Mouse (Mus musculus): ENCODE data around the gene 6330403K07Rik. TPM values are rescaled to one million over a fixed set of nuclear protein-coding genes. Genes with fewer than 3 reads are reported as not detected.

The 6330403K07Rik gene
- polyA plus RNA-seq, 1 experiment from 2014 or later: 399 TPM

GRCm38 (mm10) chr11:71017051-71017450 is 16.3 kb downstream of the 6330403K07Rik start:
- Histone ChIP-seq H3K4me1 (peaks cover 29% of the 10 kb centered on the region), H3K9me3 (no peaks in the 10 kb centered on the region), H3K27me3 (replicated peaks) (no peaks in the 10 kb centered on the region), H3K27ac (no peak overlapping the region), H3K36me3 (peaks cover 17% of the 10 kb centered on the region), H3K9ac (no peak overlapping the region), H3K4me2 (replicated peaks) (no peak overlapping the region), H3K4me3 (no peak overlapping the region)
- WGBS: 100% methylated on average over 1 of the region's 1 CpGs
- no peak for ATAC-seq (ENCODE audit: low FRiP score, low read depth)

GRCm38 (mm10) chr11:71012743-71013142 is 20.6 kb downstream of the 6330403K07Rik start:
- WGBS: 96% methylated on average over 7 of the region's 7 CpGs
- H3K9me3 ChIP-seq: no peaks in the 10 kb centered on the region
- peaks cover 49% of the 10 kb centered on the region for H3K36me3 ChIP-seq

GRCm38 (mm10) chr11:71008321-71008720 is 25.0 kb downstream of the 6330403K07Rik start:
- peaks cover 43% of the 10 kb centered on the region for H3K36me3 ChIP-seq
- no peak overlapping the region for H3K9ac ChIP-seq
- no peak for ATAC-seq (ENCODE audit: low FRiP score, low read depth)
- no peaks in the 10 kb centered on the region for H3K9me3 ChIP-seq
- H3K4me1 ChIP-seq: peaks cover 2% of the 10 kb centered on the region
- no peaks in the 10 kb centered on the region for H3K27me3 ChIP-seq (replicated peaks)
- WGBS: 96% methylated on average over 3 of the region's 3 CpGs
- no peak overlapping the region for H3K4me3 ChIP-seq
- H3K27ac ChIP-seq: no peak overlapping the region
- no peak overlapping the region for H3K4me2 ChIP-seq (replicated peaks)

More at GRCm38 (mm10) chr11:71012743-71013142, 20.6 kb downstream of the 6330403K07Rik start:
- Histone ChIP-seq H3K9ac (no peak overlapping the region), H3K4me3 (no peak overlapping the region), H3K4me1 (peaks cover 10% of the 10 kb centered on the region), H3K27ac (no peak overlapping the region), H3K4me2 (replicated peaks) (no peak overlapping the region), H3K27me3 (replicated peaks) (no peaks in the 10 kb centered on the region)
- no peak for ATAC-seq (ENCODE audit: low FRiP score, low read depth)

- no peak overlapping the region for H3K4me3 ChIP-seq
- no peak overlapping the region for H3K4me2 ChIP-seq (replicated peaks)
- no peak for ATAC-seq (ENCODE audit: low FRiP score, low read depth)
- 90% methylated on average over 7 of the region's 7 CpGs for WGBS
- H3K9me3 ChIP-seq: no peaks in the 10 kb centered on the region
- no peaks in the 10 kb centered on the region for H3K27me3 ChIP-seq (replicated peaks)
- peaks cover 7% of the 10 kb centered on the region for H3K4me1 ChIP-seq
- H3K27ac ChIP-seq: no peak overlapping the region
- no peak overlapping the region for H3K9ac ChIP-seq
- peaks cover 41% of the 10 kb centered on the region for H3K36me3 ChIP-seq
Measured at GRCm38 (mm10) chr11:71007831-71008230, 25.5 kb downstream of the 6330403K07Rik start.

GRCm38 (mm10) chr11:71007026-71007425 is 26.3 kb downstream of the 6330403K07Rik start:
- Histone ChIP-seq H3K36me3 (peaks cover 34% of the 10 kb centered on the region), H3K4me2 (replicated peaks) (no peak overlapping the region)
- no peak for ATAC-seq (ENCODE audit: low FRiP score, low read depth)

GRCm38 (mm10) chr11:71005046-71005445 is 28.3 kb downstream of the 6330403K07Rik start:
- Histone ChIP-seq H3K9me3 (no peaks in the 10 kb centered on the region), H3K9ac (0 out of 2 replicates have a peak overlapping the region, but pooled peaks have one; percentile 17), H3K4me3 (no peak overlapping the region), H3K36me3 (peaks cover 16% of the 10 kb centered on the region), H3K27me3 (replicated peaks) (no peaks in the 10 kb centered on the region), H3K27ac (no peak overlapping the region), H3K4me2 (replicated peaks) (peak overlapping the region; percentile 81), H3K4me1 (peaks cover 12% of the 10 kb centered on the region)
- WGBS: 69% methylated on average over 5 of the region's 5 CpGs
- no peak for ATAC-seq (ENCODE audit: low FRiP score, low read depth)

More at GRCm38 (mm10) chr11:71007026-71007425, 26.3 kb downstream of the 6330403K07Rik start:
- H3K27me3 ChIP-seq (replicated peaks): no peaks in the 10 kb centered on the region
- 95% methylated on average over 6 of the region's 6 CpGs for WGBS
- peaks cover 12% of the 10 kb centered on the region for H3K4me1 ChIP-seq
- H3K4me3 ChIP-seq: no peak overlapping the region
- H3K27ac ChIP-seq: no peak overlapping the region
- no peak overlapping the region for H3K9ac ChIP-seq
- no peaks in the 10 kb centered on the region for H3K9me3 ChIP-seq

GRCm38 (mm10) chr11:71004316-71004773 is 29.0 kb downstream of the 6330403K07Rik start, which contains the start of gene Dhx33:
Gene Dhx33 (minus strand): TSS chr11:71004437.
- peak; percentile 99 for ATAC-seq (ENCODE audit: low FRiP score, low read depth)
- H3K27me3 ChIP-seq (replicated peaks): no peaks in the 10 kb centered on the region
- peak within 1 kb of the TSS; percentile 67 for H3K9ac ChIP-seq
- peaks cover 12% of the 10 kb centered on the region for H3K4me1 ChIP-seq
- peak within 1 kb of the TSS; percentile 81 for H3K4me2 ChIP-seq (replicated peaks)
- peaks cover 15% of the 10 kb centered on the region for H3K36me3 ChIP-seq
- H3K27ac ChIP-seq: no peak within 1 kb of the TSS; the same call in 1 of the 2 replicates
- under 1% methylated on average over 35 of the region's 35 CpGs for WGBS
- H3K4me3 ChIP-seq: peak within 1 kb of the TSS; percentile 86
- no peaks in the 10 kb centered on the region for H3K9me3 ChIP-seq

GRCm38 (mm10) chr11:71003611-71004315 is 29.6 kb downstream of the 6330403K07Rik start:
- peak; percentile 84 for ATAC-seq (ENCODE audit: low FRiP score, low read depth)
- Histone ChIP-seq H3K4me3 (peak overlapping the region; percentile 86), H3K9me3 (no peaks in the 10 kb centered on the region), H3K36me3 (peaks cover 16% of the 10 kb centered on the region), H3K4me2 (replicated peaks) (peak overlapping the region; percentile 81), H3K27ac (no peak overlapping the region; the same call in 1 of the 2 replicates), H3K4me1 (peaks cover 12% of the 10 kb centered on the region), H3K27me3 (replicated peaks) (no peaks in the 10 kb centered on the region), H3K9ac (peak overlapping the region; percentile 67)
- 1% methylated on average over 49 of the region's 49 CpGs for WGBS

DNA sequence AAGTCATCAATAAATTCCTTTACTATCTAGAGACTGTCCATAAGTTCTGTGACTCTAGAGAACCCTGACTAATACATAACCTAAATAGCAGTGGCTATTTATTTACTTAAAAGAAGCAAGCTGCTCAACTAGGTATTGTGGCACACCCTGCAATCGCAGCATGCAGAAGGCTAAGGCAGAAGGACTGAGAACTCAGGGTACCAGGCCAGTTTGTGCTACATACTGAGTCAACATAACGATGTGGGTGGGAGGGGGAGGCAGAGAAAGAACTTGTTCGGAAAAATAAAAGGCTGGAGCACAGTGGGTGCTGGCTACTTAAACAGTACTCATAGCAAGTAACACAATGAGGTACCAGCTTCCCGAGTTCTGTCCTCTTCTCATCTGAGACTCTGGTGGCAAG is 32.1 kb downstream of the 6330403K07Rik start:
- ATAC-seq (ENCODE audit: low FRiP score, low read depth): no peak
- Histone ChIP-seq H3K27me3 (replicated peaks) (no peaks in the 10 kb centered on the region), H3K4me3 (no peak overlapping the region), H3K27ac (no peak overlapping the region), H3K9ac (no peak overlapping the region), H3K4me2 (replicated peaks) (no peak overlapping the region), H3K36me3 (peaks cover 29% of the 10 kb centered on the region), H3K4me1 (peaks cover 12% of the 10 kb centered on the region), H3K9me3 (no peaks in the 10 kb centered on the region)
- 88% methylated on average over 4 of the region's 4 CpGs for WGBS

DNA sequence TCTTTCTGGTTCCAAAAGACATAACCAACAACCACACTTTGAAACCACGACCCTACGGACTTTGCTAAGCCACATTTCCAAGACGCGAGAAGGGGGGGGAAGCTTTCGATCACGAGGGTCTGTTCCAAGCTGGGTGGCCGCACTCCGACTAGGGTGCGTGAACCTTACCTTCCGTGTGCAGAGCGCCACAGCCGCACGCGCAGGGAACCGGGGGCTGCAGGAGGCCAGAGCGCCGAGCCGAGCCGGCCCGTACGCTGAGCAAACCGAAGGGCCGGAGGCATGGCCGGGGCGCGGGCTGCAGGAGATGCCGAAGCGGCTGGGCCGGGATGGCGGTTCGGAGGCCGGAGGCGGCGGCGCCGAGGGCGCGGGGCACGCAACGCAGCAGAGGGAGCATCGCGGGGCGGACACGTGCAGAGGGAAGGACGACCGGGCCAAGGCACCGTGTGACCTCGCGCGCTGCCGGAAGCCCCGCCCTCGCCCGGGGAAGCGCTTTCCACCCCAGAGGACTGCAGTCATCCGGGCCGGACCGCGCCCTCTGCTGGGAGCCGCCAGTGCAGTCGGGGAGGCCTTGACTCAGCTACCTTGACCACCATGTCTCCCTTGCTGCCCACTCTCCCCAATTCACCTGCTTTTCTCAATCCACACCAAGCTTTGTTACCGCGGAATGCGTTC is 50.6 kb downstream of the 6330403K07Rik start, which contains the start of gene C1qbp:
Gene C1qbp, minus strand, starts transcription at position 470 of the 672 bp plus-strand sequence.
- Histone ChIP-seq H3K36me3 (peaks cover 61% of the 10 kb centered on the region), H3K4me2 (replicated peaks) (peak within 1 kb of the TSS; percentile 82), H3K9me3 (no peaks in the 10 kb centered on the region), H3K4me3 (peak within 1 kb of the TSS; percentile 100), H3K27ac (no peak within 1 kb of the TSS), H3K4me1 (peaks cover 13% of the 10 kb centered on the region; the same call in 1 of the 2 replicates), H3K9ac (peak within 1 kb of the TSS; percentile 90), H3K27me3 (replicated peaks) (no peaks in the 10 kb centered on the region)
- under 1% methylated on average over 63 of the region's 64 CpGs for WGBS
- peak; percentile 98 for ATAC-seq (ENCODE audit: low FRiP score, low read depth)

GRCm38 (mm10) chr11:70982030-70982429 is 51.3 kb downstream of the 6330403K07Rik start:
- H3K9ac ChIP-seq: peak overlapping the region; percentile 90
- no peaks in the 10 kb centered on the region for H3K9me3 ChIP-seq
- peaks cover 13% of the 10 kb centered on the region; the same call in 1 of the 2 replicates for H3K4me1 ChIP-seq
- H3K4me3 ChIP-seq: peak overlapping the region; percentile 100
- H3K27me3 ChIP-seq (replicated peaks): no peaks in the 10 kb centered on the region
- peaks cover 61% of the 10 kb centered on the region for H3K36me3 ChIP-seq
- H3K27ac ChIP-seq: no peak overlapping the region
- no peak for ATAC-seq (ENCODE audit: low FRiP score, low read depth)
- peak overlapping the region; percentile 82 for H3K4me2 ChIP-seq (replicated peaks)
- 13% methylated on average over 12 of the region's 12 CpGs for WGBS

Measured in neural tube, embryonic 12.5 days (tissue).